Mouse (Mus musculus): ENCODE measurements around the gene Parp9.
"Not testable (repeated sequence)": the region's sequence is repeated elsewhere in the genome, so short reads cannot be mapped to it uniquely, and the experiment has no call there.

DNA sequence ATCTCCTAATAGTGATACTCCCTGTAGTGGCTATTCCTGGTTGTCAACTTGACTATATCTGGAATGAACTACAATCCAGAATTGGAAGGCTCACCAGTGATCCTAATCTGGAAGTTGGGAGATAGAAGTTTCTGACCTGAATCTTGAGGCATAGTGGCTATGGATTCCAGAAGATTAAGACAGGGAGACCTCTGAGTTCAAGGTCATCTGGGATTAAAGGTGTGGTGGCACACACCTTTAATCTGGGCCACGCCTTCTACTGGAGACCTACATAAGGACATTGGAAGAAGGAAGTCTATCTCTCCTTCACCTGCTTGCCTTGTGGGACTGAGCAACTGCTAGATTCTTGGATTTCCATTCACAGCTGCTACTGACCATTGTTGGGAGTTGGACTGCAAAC lies 40.2 kb downstream of the Parp9 start, which contains the start of gene Kpna1:
- TF ChIP-seq POLR2A (IDR thresholded peaks at IDR 0.05; ENCODE audit: extremely low read depth, insufficient read depth, low read length); CTCF (IDR thresholded peaks at IDR 0.05; ENCODE audit: low read depth, low read length): not testable (repeated sequence)
